Mouse (Mus musculus): ENCODE results near the gene Lrrn4.

Gene Lrrn4

GRCm38 (mm10) chr2:132871663-132872062 lies 9.0 kb downstream of the Lrrn4 start:
- DNase-seq (ENCODE audit: low read depth), result no peak

DNA sequence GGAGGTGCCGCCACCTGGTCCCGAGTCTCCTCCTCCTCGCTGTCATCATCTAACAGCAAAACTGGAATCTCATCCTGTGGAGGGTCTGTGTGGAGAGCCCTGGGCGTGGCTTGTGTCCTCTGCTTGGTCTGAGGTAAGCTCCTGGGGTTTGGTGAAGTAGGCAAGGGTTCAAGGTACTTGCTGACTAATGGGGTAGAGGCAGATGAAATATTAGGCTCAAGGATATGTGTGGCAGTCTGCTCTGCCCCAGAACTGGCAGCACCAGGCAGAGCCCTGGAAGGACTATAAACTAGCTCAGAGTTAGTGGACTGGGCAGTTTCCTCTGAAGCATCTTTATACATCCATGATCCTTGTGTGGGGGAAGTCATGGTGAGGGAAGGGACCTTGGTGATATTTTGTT lies 10.4 kb downstream of the Lrrn4 start:
- DNase-seq (ENCODE audit: low read depth), result no peak

GRCm38 (mm10) chr2:132869682-132870081 lies 11.0 kb downstream of the Lrrn4 start:
- no peak for DNase-seq (ENCODE audit: low read depth)

GRCm38 (mm10) chr2:132867521-132867920 lies 13.2 kb downstream of the Lrrn4 start:
- no peak for DNase-seq (ENCODE audit: low read depth)

DNA sequence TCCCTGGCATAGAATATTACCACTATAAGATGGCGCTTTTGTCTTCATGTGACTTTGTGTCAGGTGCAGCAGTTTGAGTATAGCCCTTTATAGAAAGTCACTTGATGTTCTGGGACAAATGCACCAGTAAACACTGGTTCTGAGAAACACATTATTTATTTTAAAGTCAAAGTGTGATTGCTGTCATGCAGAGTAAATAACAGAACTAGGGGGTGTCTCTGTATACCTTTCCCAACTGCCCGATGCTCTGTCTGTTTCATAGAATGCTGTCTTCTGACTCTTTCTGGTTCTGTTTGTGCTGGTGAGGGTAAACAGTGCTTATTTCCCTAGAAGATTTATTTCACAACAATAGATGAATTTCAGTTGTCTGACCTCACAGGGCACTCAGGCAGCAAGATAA lies 17.4 kb downstream of the Lrrn4 start:
- no peak for DNase-seq (ENCODE audit: low read depth)

DNA sequence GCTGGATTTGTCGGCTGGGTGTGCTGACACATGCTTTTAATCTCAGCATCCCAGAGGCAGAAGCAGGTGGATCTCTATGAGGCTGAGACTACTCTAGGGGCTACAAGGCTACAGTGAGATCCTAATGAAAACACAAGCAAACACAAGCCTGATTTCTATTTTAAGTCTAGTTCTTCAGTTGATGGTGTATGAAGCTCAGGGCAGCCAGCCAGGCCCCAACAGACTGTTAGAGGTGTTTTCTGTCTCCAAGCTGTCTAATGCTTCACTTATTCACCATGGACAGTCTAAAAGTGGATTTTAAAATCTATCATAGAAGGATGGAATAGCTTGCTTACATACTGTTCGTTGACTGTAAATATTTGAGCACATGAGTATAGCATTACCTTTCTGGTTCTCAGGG lies 19.2 kb downstream of the Lrrn4 start:
- no peak for DNase-seq (ENCODE audit: low read depth)

- no peak for DNase-seq (ENCODE audit: low read depth)
Observed at GRCm38 (mm10) chr2:132860435-132860834, 20.3 kb downstream of the Lrrn4 start.

GRCm38 (mm10) chr2:132856333-132856732 lies 24.4 kb downstream of the Lrrn4 start:
- DNase-seq (ENCODE audit: low read depth), result no peak

- DNase-seq (ENCODE audit: low read depth), result no peak
Observed at GRCm38 (mm10) chr2:132853051-132853450, 27.6 kb downstream of the Lrrn4 start.

DNA sequence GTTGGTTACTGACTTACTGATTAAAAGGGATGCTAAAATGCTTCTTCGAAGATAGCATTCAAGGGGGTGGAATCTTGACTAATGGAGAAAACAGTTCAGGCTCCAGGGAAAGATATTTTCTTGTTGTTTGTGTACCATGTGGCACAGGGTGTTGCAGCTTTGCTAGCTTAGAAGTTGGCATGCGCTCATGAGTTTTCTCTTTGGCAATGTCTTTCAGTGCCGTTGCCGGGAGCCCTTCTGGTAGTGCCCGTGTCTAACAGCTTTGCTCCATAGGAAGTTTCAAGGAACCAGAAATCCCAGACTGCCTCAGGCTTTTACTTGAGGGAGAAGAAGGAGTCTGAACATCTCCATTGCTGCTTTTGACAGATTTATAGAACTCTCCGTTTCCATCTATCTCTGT lies 31.6 kb downstream of the Lrrn4 start:
- DNase-seq (ENCODE audit: low read depth), result no peak

GRCm38 (mm10) chr2:132848361-132848760 lies 32.3 kb downstream of the Lrrn4 start:
- DNase-seq (ENCODE audit: low read depth), result no peak

DNA sequence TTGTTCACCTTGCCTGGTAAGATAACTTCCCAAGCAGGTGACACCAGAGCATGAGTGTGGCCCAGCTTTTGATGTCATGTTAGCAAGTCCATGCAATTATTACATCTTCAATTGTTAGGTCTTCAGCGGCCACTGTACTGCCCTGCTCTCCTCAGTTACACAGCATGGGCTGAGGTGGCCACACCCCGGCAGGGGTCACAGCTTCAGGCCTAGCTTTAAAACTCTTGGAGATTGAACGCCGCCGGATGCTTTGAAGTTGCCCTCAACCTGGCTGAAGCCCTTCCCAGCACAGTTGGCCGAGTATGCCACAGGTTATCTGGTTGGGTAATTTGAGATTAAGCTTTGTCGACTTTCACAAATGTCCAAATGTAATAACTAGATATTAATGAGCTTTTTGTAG lies 33.1 kb downstream of the Lrrn4 start:
- no peak for DNase-seq (ENCODE audit: low read depth)

DNA sequence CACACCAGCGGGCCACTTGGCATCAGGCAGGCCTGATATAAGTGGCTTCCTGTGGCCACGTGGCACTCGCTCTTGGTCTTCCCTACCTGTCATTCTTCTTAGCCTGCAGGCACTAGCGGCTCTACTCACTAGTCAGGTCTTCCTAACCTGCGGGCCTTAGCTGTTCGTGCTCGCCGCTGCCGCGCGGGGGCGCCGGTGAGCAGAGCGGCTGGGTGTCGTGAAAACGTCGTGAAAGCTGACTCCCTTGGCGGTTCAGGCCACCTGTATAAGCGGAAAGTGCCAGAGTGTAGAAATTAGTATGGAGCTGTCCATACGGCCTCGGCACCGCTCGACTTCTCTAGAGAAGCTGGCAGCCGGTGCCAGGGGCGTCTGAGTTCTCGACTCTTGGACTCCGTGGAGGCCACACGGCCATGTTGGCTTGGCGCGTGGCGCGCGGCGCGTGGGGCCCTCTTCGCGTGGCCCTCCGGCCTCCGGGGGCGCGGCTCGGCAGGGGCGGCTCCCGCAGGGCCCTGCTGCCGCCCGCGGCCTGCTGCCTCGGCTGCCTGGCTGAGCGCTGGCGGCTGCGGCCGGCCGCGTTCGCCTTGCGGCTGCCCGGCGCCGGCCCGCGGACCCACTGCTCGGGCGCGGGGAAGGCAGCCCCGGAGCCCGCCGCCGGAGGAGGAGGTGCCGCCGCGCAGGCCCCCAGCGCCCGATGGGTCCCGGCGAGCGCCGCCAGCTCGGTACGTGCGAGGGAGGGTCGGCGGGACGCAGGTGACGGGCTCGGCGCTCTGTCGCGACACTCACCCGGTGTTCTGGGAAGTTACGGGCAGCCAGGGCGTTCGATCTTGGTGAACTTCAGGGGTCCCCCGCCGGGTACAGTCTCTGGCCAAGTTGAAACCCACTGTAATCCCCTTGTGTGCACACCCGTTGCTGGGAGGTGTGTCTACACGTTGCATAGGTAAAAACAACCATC lies 34.0 kb downstream of the Lrrn4 start, which contains the start of gene Crls1:
Gene Crls1, plus strand, starts transcription at position 260 of the 952 bp plus-strand sequence.
- DNase-seq (ENCODE audit: low read depth), result peak; percentile 91

- DNase-seq (ENCODE audit: low read depth), result no peak
Observed at GRCm38 (mm10) chr2:132841071-132841470, 39.6 kb downstream of the Lrrn4 start.

Measured in c-Kit-positive CD71-positive TER-119-negative erythroid progenitor cells, embryonic 14.5 days (primary cell).